Mouse (Mus musculus): ENCODE results near the gene Pcid2.
"Not testable (repeated sequence)": the region's sequence is repeated elsewhere in the genome, so short reads cannot be mapped to it uniquely, and the experiment has no call there.

Gene Pcid2

GRCm38 (mm10) chr8:13075579-13075978 lies 29.7 kb downstream of the Pcid2 start:
- DNase-seq (ENCODE audit: low spot score) = not testable (repeated sequence)

- DNase-seq (ENCODE audit: low spot score) = no peak
These were observed 30.2 kb downstream of the Pcid2 start for GRCm38 (mm10) chr8:13075044-13075443.

GRCm38 (mm10) chr8:13073255-13073654 lies 32.0 kb downstream of the Pcid2 start:
- no peak for DNase-seq (ENCODE audit: low spot score)

GRCm38 (mm10) chr8:13063112-13063511 lies 42.1 kb downstream of the Pcid2 start:
- no peak for DNase-seq (ENCODE audit: low spot score)

- no peak for DNase-seq (ENCODE audit: low spot score)
These were observed 44.7 kb downstream of the Pcid2 start, which contains the start of gene Proz for GRCm38 (mm10) chr8:13060441-13061150. Proz (plus strand) TSS chr8:13060914.

- no peak for DNase-seq (ENCODE audit: low spot score)
These were observed 47.9 kb downstream of the Pcid2 start for GRCm38 (mm10) chr8:13057351-13057750.

GRCm38 (mm10) chr8:13050550-13050949 lies 54.7 kb downstream of the Pcid2 start:
- no peak for DNase-seq (ENCODE audit: low spot score)

- no peak for DNase-seq (ENCODE audit: low spot score)
These were observed 57.6 kb downstream of the Pcid2 start for GRCm38 (mm10) chr8:13047652-13048051.

GRCm38 (mm10) chr8:13041459-13041858 lies 63.8 kb downstream of the Pcid2 start:
- no peak for DNase-seq (ENCODE audit: low spot score)

- DNase-seq (ENCODE audit: low spot score) = no peak
These were observed 66.2 kb downstream of the Pcid2 start for GRCm38 (mm10) chr8:13039054-13039453.

GRCm38 (mm10) chr8:13037569-13037968 lies 67.7 kb downstream of the Pcid2 start:
- no peak for DNase-seq (ENCODE audit: low spot score)

- DNase-seq (ENCODE audit: low spot score) = no peak
These were observed 68.2 kb downstream of the Pcid2 start, which contains the start of gene F10 for GRCm38 (mm10) chr8:13037015-13037414. F10 (plus strand) TSS chr8:13037308.

- no peak for DNase-seq (ENCODE audit: low spot score)
These were observed 68.9 kb downstream of the Pcid2 start for GRCm38 (mm10) chr8:13036346-13036812.

- DNase-seq (ENCODE audit: low spot score) = no peak
These were observed 76.8 kb downstream of the Pcid2 start for GRCm38 (mm10) chr8:13028482-13028881.

- no peak for DNase-seq (ENCODE audit: low spot score)
These were observed 77.6 kb downstream of the Pcid2 start for GRCm38 (mm10) chr8:13027615-13028014.

Measured in c-Kit-positive CD71-positive TER-119-positive erythroid progenitor cells, embryonic 14.5 days (primary cell).